Mouse (Mus musculus): ENCODE results near the gene Gm10681. TPM values are rescaled to one million over a fixed set of nuclear protein-coding genes. Genes with fewer than 3 reads are reported as not detected.

Gene Gm10681
- total RNA-seq (2023): not detected

DNA sequence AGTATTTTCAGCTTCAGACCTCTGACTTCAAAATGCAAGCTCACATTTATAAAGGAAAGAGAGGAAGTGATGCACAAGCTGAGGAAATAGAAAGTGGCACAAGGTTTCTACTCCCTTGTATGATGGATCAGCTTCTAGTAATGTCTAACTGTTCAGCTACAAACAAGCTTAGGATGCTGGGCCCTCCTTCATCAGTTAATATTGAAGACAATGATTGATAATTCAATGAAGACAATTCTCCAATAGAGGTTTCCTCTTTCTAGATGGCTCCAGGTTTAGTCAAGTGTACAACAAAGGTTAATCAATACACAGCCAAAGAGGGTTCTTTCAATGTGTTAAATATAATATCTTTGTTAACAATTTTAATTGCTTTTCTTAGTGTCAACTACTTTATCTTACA, at the start of gene Gm10681:
TSS of gene Gm10681 (minus strand) at position 101 of the 400 bp plus-strand sequence.

GRCm38 (mm10) chr3:98630152-98630551, 41.5 kb upstream of the Gm10681 start, which contains the start of gene Hsd3b5:
Gene Hsd3b5 (minus strand): TSS chr3:98630252.

DNA sequence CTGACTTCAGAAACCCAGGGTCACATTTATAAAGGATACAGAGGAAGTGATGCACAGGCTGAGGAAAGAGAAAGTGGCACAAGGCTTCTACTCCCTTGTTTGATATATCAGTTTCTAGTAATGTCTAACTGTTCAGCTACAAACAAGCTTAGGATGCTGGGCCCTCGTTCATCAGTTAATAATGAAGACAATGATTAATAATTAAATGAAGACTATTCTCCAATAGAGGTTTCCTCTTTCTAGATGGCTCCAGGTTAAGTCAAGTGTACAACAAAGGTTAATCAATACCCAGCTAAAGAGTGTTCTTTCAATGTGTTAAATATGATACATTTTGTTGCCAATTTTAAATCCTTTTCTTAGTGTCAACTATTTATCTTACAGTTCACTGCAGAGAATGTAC, 78.2 kb downstream of the Gm10681 start, which contains the start of gene Hsd3b4:
TSS of gene Hsd3b4 (minus strand) at position 101 of the 400 bp plus-strand sequence.

Other genes starting within 250 kb of the Gm10681 start
- gene Phgdh, start 248.8 kb downstream of the Gm10681 start, total RNA-seq (2023): 41.3 TPM
- not detected for gene Zfp697, start 206.3 kb downstream of the Gm10681 start, total RNA-seq (2023)
- not detected for gene Gm4450, start 131.7 kb downstream of the Gm10681 start, total RNA-seq (2023)
- gene Hsd3b4, start 78.3 kb downstream of the Gm10681 start, total RNA-seq (2023): not detected
- not detected for gene Hsd3b5, start 41.4 kb upstream of the Gm10681 start, total RNA-seq (2023)
- 0.23 TPM for gene Hsd3b2, start 135.7 kb upstream of the Gm10681 start, total RNA-seq (2023)
- not detected for gene Hsd3b3, start 174.3 kb upstream of the Gm10681 start, total RNA-seq (2023)
- not detected for gene Hsd3b6, start 225.6 kb upstream of the Gm10681 start, total RNA-seq (2023)